Mouse (Mus musculus): ENCODE measurements around the gene Rpl24.

The Rpl24 gene

DNA sequence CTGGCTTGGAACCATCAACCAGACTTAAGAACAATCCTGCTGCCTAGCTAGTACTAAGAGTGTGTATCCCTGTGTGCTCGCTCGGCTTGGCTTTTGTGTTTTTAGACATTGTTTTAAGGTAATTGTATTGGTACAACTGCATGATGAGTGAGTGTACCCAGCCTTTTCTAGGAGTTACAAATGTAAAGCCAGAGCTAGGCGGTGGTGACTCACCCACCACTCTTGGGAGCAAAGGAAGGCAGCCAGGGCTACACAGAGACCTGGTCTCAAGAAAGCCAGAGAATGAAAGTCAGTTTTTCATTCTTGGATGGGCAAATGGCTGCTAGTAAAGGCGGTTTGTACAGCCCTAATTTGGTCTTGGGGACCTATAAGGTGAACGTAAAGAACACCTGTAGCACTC lies 4.3 kb downstream of the Rpl24 start:
- no peak for DNase-seq (ENCODE audit: low read depth, low spot score)

DNA sequence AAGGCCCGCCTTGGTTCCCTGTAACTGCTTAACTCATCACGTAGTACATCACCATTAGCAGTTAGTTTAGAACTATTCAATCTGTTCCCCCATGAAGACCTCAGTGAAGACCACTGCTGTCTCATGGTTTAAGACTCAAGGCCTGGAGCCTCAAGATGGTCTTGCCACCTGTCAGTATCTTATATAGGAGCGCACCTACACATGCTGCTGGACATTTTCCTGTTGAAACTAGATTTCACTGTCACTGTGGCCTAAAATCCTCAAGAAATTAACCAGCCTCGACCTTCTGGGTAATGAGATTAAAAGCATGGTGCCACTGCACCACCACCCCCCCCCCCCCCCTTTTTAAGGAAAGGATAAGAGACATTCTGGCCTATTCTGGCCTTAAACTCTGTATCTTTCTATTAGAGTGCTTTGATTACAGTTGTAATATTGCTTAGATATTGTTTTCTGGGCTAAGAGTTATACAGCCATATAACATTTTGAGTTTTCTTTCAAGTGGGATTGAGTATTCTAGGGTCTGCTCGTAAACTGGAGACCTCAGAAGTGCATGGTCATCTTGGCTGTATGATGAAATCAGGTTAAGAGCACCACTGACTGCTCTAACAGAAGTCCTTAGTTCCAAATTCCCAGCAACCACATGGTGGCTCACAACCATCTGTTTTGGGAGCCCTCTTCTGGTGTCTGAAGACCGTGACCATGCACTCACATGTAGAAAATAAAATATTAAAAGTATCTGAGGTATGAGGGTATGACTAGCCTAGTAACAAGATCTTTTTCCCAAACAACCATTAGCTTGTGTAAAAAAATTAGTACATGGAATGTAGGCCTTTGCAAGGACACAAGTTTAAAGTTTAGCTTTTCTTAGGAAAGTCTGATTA lies 5.9 kb downstream of the Rpl24 start:
- peak; percentile 23 for DNase-seq (ENCODE audit: low read depth, low spot score)

GRCm38 (mm10) chr16:55972626-55973201 lies 6.6 kb downstream of the Rpl24 start:
- peak; percentile 42 for DNase-seq (ENCODE audit: low read depth, low spot score)

DNA sequence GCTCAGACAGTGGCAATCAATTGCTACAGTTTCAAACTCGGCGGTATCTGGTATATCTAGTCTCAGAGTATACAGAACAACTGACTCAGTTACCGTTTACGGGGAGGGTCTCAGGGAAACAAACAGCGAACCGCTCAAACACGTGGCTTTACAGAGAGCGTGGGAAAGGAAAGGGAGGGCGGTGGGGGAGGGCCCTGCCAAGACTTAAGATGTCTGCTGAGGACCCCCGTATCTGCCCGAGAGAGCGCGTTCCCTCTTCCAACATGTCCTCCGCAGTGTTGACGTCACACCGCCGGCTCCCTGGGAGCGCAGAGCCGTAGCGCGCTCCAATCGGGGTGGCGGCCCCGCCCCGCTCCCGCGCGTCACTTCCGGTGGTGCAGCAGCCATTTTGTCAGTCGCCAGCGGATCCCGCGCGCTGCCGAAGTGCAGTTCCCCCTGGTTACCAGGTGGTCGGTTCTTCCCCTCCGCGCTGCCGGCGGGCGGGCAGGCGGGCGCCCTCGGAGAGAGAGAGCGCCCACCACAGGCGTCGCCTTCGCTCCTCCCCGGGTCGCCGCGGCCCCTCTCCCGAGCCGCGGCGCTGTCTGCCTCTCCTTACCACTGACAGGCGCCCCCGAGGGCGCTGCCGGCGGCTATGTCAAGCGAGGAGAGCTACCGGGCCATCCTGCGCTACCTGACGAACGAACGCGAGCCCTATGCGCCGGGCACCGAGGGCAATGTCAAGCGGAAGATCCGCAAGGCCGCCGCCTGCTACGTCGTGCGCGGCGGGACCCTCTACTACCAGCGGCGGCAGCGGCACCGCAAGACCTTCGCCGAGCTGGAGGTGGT lies 7.6 kb downstream of the Rpl24 start, which contains the start of gene Zbtb11:
Gene Zbtb11 (plus strand): TSS at position 453 of the 825 bp plus-strand sequence.
- peak; percentile 99 for DNase-seq (ENCODE audit: low read depth, low spot score)

- DNase-seq (ENCODE audit: low read depth, low spot score): peak; percentile 88
These were observed 8.3 kb downstream of the Rpl24 start for GRCm38 (mm10) chr16:55974256-55974902.

DNA sequence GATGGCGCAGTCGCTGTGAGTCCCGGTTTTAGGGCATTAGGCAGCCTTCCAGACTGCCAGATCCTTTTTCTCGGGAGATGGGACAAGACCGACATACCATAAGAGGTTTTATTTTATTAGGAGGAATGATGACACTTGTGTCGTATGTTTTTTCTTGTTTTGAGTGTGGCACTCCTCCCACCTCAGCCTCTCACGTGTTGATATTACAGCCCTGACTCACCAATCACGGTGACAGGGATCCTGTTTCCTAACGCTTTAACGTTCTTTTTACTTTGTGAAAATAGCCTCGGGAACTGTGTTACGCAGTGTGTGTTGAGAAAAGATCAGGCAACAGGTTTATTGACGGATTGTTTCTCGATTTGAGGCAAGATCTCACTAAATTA lies 8.8 kb downstream of the Rpl24 start:
- peak; percentile 49 for DNase-seq (ENCODE audit: low read depth, low spot score)

- no peak for DNase-seq (ENCODE audit: low read depth, low spot score)
These were observed 19.9 kb downstream of the Rpl24 start for GRCm38 (mm10) chr16:55986001-55986400.

DNA sequence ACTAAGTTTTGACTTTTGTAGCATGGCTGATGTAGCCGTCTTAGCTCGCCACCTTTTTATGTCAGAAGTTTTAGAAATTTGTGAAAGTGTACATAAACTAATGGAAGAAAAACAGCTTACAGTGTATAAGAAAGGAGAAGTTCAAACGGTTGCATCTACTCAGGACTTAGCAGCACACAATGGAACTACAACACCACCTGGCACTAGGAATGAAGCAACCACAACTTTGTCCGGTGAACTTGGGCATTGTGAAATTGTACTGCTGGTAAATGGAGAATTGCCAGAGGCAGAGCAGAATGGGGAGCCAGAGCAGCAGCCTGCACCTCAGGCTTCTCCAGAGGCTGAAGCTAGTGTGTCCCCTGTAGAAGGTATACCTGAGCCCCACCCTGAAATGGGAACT lies 24.2 kb downstream of the Rpl24 start:
- no peak for DNase-seq (ENCODE audit: low read depth, low spot score)

- DNase-seq (ENCODE audit: low read depth, low spot score): no peak
These were observed 28.2 kb downstream of the Rpl24 start for GRCm38 (mm10) chr16:55994235-55994634.

DNA sequence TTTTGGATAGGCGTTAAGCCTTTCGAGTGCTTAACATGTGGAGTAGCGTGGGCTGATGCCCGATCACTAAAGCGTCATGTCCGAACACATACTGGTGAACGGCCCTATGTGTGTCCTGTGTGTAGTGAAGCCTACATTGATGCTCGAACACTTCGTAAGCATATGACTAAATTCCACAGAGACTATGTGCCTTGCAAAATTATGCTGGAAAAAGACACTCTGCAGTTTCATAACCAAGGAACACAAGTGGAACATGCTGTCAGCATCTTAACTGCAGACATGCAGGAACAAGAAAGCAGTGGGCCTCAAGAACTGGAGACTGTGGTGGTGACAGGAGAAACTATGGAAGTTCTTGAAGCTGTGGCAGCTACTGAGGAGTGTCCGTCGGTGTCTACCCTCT lies 40.7 kb downstream of the Rpl24 start:
- no peak for DNase-seq (ENCODE audit: low read depth, low spot score)

GRCm38 (mm10) chr16:56008862-56009261 lies 42.8 kb downstream of the Rpl24 start:
- DNase-seq (ENCODE audit: low read depth, low spot score): no peak

GRCm38 (mm10) chr16:56012789-56013743 lies 47.0 kb downstream of the Rpl24 start:
- DNase-seq (ENCODE audit: low read depth, low spot score): peak; percentile 84

DNA sequence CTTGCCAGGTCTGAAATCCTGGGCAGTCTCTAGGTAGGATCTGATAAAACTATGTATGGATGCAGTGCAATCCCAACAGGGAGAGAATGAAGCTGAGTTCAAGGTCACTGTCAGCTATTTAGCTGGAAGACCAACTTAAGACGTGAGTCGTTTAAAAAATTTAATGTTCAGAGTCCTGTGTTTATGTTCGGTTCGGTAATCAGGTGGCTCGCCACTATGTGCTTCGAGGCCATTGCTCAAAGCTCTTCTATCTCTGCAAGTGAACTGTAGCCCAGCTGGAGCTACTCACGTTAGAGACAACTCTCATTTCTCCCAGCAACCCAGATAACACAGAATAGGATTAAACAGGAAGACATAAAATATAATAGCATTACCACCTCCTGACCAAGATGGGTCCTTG lies 48.0 kb downstream of the Rpl24 start:
- peak; percentile 10 for DNase-seq (ENCODE audit: low read depth, low spot score)

GRCm38 (mm10) chr16:56019660-56020059 lies 53.6 kb downstream of the Rpl24 start:
- no peak for DNase-seq (ENCODE audit: low read depth, low spot score)
